Mouse (Mus musculus) adrenal gland, adult (tissue): ENCODE data around the gene Crispld2.
A peak's percentile ranks its signal among the peaks of the same experiment; 100 is the strongest.

Experiments
- DNase-seq, 2 experiments: peaks; one replicate each; pipeline ENCODE4 v3.0.0; 2022 to 2023; ENCODE audit warnings: low spot score in 1 of 2; ENCODE audit not compliant: inconsistent age in 2 of 2

Crispld2 gene

DNA sequence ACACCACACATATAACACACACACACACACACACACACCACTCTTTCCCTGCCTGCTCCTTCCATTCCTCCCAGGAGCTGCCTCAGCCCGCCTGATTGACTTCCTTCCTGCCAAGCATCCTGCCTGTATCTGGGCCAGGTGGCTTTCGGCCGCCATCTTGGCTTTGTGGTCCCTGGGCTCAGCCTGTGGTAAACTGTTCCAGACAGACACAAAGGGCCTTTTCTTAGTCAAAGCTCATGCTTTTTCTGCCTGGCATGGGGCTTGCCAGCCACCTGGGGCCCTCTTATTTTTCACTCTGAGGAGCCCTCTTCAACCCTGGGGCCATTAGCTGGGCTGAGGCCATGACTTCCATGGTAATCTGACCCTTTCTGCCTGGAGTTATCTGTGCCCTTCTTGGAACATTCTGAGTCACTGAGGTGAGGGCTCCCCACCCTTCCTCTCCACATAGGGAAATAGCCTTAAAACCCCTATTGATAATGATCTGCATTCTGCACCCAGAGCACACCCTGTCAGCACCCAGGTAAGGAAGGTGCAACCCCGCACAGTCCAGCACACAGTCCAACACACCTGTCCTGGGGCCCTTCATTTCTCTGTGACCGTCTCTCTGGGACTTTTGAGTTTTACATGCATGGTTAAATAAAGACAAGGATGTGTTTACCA lies 40.4 kb downstream of the Crispld2 start:
- no peak for DNase-seq

DNA sequence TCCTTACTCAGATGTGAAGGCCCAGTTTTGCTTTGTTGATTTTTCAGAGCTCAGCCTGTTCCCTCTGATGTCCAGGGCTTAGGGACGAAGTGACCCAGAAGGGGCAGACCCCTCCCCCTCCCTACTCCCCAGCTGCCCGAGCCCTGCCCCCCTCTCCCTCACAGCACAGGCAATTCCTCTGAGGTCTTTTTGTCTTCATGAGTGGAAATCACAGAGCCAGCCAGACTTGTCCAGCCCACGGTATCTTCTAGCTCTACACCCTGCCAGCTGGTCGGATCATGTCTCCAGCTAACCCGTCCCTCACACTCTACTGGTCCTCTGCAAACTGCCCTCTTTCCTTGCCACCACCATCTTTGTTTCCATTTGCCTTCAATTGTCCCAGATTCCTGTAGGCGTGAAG lies 42.2 kb downstream of the Crispld2 start:
- peak in 1 of 2 experiments; percentile 68 for DNase-seq

DNA sequence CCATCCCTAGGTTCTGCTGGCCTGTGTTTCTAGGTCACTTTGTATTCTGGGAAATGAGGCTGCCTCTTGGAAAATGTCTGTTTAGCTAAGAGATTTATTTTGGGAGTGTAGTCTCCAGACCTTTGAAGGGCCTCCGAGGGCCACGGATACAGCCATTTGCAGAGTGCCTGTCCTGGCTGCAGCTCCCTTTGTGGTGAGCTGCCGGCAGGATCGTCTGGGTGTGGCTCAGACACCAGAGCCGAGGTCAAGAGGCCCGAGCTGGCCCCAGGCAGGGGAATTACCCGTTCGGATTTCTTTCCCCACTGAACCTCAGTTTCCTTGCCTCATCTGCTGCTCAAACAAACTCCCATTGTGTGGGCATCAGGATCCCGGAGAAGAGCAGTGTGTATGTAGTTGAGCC lies 43.9 kb downstream of the Crispld2 start:
- peak; percentile 42 to 85 for DNase-seq

DNA sequence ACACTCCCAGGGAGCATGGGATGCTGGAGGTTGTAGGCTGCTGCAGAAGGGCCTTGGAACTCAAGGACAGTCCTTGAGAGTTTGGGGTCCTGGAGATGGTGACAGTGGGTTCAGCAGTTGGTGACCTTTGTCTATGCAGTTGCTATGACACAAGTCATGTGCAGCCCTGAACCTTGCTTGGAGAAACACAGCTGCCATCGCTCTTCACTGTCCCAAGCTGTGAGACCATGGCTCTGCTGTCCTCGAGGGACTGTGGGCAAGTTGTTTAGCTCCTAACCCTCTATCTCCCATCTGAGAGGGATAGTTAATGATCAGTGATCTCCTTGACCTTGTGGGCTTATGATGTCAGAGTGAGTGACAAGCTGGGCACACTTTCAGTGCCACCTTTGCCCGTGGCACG lies 44.3 kb downstream of the Crispld2 start:
- no peak for DNase-seq

DNA sequence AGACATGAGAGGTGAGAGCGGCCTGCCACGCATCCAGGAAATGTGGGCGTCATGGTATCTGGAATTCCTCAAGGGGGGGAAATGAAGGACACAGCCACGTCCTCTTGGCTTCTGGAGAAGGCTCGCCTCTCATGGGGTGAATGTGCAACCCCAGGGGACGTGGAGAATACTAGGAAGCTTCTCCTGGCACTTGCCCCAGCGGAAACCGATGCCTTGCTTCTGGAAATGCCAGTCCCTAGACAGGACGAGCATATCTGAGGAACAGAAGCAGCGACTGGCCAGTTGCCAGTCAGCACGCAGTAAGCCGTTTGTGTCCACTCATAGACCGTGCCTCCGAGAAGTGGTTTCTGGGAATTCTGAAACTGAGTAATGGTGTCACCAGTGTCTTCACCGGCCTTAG lies 45.0 kb downstream of the Crispld2 start:
- DNase-seq: peak; percentile 40 to 67

DNA sequence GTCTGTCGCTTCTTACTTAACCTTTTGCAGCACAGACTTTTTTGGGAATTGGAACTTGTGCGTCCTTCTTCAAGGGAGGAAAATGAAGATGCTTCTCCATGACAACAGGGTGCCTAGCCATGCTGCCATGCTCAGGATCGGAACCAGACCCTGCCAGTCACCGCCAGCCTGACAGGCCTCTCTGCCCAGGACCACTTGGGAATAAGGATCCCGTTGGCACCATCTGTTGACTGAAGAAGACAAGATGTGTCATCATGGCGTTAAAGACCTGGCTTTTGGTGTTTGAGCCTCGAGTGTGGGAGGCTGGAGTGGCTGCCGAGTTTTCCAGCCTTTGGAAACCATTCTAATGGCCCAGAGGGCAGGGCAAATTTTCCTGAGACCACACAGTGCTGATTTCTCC lies 45.4 kb downstream of the Crispld2 start:
- no peak for DNase-seq

DNA sequence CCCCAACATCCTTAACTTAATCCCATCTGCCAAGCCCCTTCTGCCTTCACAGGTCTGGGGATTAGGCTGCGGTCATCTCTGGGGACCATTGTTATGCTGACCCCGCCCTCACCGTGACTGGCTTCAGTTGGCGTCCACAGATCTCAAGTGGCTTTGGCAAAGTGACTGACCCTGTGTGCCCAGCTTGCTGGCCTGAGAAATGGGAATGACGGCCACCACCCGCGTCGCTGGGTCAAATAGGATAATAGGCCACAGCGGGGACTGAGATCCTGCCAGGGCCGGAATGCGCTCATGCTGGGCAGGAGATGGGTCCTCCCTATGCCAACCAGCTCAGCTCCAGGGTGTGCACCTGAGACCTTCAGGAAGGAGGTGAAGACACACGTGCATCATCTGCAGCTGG lies 46.5 kb downstream of the Crispld2 start:
- no peak for DNase-seq

DNA sequence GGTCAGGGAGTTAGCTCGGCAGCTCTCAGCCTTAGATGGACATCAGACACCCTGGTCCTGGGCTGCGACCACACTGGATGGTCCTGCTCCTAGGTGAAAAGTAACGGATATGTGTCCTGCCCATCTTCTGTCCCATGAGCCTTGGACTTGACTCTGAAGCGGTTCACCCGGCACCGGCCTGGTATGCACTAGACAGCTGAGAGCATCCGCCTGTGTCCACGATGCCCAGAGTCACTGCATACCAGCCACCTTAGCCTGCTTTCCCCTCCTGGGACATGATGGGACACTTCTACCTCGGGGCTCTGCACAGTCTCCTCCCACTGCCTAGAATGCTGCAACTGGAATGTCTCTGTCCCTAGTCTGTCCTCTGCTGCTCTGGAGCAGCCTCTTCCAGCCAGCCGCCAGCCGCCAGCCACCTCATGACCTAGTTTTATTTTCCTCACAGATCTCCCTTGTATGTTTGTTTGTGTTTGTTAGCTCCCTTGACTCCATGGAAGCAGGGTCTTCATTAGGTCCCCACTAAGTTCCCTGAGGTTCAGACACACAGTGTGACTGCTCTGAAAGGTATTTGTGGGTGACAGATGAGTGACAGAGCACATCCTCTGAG lies 47.2 kb downstream of the Crispld2 start:
- DNase-seq: no peak

DNA sequence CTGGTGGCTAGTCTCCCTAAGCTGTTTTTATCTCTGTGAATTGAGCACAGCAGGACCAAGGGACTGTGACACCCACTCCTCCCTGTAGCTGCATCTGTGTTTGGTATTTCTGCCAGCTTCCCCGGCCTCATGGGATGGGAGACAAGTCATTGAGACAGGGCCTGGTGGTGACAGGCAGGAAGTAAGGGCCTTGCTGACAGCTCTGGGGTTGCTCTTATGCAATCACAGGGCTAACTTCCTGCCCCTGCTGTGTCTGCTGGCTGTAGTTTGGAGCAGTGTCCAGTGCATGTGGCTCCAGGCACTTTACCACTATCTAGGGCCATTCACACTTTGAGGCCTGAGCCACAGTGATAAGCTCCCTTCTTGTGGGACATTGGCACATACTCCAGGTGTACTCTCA lies 48.6 kb downstream of the Crispld2 start:
- DNase-seq: peak in 1 of 2 experiments; percentile 75

DNA sequence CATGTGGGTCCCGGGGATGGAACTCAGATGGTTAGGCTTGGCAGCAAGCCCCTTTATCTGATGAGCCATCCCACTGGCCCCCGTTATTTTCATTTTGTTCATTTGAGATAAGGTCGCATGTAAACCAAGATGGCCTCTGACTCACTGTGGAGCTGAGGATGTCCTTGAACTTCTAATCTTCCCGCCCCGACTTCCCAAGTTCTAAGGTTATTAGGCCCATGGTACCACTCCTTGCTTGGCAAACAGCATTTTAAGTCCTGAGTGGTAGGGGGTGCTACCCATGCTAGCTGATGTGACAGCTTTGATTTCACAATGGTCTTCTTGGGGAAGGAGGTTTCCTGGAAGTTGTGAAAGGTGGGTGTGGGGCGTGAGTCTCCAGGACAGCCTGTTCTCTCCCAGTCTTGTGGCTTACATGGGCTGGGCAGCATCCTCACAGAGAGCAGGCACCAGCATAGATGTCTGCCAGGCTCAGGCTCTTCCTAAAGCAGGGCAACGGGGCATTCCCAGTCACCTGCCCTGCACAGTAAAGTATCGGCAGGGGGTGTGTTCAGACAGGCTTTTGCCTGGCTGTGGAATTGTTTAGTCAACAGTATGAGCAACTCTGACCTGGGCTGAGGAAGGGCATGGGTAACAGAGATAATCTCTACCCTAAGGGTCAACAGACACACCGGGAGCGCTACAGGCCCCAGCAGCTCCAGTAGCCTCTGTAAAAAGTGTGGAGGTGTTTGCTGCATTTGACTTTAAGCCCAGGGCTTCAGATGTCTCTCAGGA lies 50.5 kb downstream of the Crispld2 start:
- peak; percentile 63 to 82 for DNase-seq

DNA sequence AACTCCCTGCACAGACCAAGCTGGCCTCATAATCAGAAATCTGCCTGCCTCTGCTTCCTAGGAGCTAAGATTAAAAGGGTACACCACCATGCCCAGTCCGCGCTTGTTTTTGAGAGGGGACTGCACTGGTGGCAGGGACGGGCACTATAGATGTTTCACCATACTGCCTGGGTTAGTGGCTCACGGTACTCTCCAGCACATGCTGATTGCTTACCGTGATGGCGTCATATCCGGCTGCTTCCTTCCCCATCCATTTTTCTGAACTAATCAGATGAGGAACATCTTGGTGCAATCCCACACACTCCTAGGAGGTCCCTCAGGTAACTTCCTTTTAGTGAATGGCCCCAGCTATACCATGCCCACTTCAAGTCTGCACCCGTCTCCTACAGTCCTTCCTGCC lies 52.7 kb downstream of the Crispld2 start:
- DNase-seq: no peak

DNA sequence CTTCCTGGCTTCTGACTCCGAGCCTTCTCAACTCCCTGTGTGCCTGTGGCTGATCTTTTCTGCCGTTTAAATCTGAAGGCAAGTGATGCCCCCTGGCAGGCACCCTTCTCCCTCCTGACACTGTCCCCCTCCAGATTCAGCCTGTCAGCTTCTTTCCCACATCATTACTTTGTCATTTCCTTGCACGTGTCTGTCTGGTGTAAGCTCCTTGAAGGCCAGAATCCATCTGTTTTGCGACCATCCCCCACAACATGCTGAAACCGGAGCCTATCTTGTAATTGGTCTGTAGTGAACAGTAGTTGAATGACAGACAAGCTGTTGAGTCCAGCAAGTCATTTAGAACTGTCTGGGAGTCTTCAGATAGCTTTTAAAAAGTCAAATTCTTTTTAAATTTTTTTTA lies 53.2 kb downstream of the Crispld2 start:
- no peak for DNase-seq

DNA sequence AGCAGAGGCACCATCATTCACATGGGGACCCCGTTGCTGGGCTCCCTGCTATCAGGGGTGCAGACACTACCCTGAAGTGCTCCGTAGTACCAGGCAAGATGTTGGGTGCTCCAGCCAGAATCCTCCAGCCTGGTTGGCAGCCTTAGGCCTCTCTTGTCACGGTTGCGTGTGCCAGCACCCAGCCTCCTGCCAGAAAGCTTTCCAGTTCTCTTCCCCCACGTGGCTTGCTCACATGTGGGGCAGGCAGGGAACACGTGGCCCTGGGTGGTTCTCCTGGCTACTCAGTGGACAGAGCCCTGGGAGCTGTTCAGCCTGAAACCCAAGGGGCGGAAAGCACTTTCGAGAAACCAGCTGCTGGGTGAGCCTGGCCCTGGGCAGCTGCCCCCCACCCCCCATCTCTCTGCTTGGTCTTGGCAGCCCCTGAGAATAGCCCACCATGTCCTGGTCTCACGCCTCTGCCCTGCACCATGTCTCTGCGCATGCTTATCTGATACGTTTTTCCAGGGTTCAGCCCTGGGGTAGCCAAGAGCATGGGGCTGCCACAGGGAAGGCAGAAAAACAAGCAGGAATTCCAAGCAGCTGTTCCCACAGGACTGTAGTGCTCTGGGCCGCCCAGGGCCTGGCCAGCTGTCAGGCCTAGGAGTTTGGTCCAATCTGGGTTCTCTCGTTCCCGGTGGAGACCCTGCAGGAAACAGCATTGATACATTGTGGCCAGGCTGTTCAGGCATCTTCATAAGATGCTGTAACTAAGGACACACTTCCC lies 54.2 kb downstream of the Crispld2 start:
- DNase-seq: peak; percentile 84 to 92

DNA sequence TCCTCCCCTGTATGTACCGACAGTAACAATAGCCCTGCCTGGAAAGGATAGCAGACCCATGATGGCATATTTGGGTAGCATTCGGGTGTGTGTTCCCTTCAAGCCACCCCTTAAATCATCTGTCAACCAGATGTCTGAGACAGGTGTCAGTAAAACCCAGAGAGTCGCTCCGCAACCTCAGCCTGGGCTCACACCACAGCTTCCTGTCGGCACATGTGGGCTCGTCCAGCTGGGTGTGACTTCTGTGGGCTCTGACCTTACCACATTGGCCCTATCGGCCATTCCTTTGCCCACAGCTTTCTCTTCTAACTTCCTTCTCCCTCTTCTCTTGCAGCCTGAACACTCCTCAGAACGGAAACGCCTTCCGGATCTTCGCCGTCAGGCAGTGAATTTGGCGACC lies 57.7 kb downstream of the Crispld2 start:
- no peak for DNase-seq

DNA sequence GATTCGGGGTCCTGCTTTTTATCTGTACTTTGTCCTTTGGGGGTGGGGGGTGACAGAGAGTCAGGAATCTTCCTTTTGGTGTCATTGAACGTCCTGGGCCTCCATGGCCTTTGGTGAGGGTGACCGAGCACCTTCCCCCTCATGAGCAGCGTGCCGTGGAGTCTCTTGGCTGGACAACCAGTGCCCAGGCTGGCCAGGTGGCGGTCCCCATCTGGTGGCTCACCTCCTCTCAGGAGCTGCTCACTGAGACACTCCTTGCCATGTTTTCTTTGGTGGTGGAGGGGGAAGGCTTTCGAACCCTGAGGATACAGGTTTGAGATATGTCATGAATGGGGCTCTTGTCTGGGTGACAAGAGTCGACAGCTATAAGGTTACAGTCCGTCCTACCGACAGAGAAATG lies 58.1 kb downstream of the Crispld2 start:
- no peak for DNase-seq

DNA sequence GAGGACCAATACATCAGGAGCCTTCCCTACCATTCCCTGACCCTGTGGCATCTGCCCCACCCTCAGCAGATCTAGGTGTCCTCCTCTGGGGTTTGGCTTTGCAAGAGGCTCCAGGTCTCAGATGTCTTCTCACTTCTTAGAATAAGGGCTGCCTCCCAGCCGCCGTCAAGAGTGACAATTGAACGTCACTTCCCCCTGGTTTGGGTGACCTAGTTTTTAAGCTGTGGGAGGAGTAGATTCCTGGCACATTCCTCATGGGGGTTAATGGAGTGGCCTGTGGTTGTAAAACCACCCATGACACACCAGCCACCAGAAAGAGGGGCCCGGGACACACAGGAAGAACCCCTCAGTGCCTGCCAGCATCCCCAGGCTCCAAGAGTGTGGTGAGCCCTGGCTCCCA lies 58.8 kb downstream of the Crispld2 start:
- DNase-seq: peak; percentile 49 to 86

DNA sequence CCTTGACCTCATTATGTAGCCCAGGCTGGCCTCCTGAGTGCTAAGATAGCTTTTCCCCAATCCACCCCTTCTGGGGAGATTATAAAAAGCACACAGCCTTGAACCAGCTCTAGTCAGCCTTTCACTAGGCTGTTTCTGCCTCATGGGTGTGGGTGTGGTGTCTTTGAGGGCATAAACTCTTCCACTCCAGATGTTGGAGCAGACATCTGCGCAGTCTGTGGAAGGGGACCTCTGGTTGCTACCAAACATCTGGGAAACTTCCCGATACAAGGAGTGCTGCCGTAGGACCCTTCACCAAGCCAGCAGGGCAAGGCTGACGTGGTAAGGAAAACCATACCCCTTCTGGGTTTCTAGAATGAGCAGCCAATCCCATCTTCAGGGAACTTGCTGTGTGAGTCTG lies 59.7 kb downstream of the Crispld2 start:
- DNase-seq: no peak

DNA sequence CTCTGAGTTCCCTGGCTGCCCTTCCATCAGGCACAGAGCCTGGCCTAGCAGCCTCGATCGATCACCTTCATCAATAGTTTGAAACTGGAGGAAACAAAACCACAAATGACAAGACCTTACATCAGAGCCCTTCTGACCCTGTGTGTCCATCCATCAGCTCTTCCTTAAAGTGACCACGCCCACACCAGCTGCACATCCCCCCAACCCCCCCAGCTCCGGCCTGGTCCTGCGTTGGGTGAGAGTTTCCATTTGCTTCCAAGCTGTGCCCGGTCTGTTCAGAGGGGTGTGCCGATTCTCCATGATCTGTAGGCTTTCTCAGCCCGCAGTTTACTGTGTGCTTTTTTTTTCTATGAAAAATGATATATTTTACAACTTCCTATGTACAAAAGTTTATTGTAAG lies 60.1 kb downstream of the Crispld2 start:
- DNase-seq: no peak

DNA sequence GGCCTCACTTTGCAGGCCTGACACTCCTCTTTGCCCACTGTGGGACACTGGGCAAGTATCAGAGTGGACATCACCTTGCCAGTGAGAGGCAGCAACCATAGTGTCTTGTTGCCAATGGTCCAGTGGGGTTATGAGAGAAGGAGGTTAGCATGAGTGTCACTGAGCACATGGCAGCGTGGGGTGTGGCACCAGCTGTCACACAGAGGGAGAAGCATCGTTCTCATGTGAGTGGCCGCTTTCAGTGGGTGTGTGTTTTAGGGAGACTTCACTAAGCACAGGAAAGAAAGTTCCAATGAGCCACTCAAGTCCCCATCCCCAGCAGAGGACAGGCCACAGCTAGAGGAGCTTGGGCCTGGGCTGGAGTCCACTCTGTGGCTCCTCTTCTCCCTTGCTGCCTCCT lies 62.6 kb downstream of the Crispld2 start:
- no peak for DNase-seq

DNA sequence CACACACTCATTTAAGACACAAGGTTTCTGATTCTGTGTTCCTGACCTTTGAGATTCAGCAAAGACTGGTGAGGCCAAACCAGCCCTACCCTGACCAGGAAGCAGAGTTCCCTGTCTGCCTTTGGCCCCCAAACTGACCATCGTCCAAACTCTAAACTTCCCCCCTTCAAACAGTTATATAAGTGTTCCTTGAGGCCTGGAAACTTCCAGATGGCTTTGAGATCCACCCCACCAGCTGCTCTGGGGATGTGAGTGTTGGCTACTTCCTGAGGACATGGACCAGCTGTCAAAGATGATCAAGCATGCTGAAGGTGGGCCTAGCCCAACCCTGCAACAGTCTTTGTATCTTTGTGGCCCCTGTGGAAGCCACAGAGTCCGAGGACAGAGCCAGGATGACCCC lies 64.8 kb downstream of the Crispld2 start:
- DNase-seq: no peak

DNA sequence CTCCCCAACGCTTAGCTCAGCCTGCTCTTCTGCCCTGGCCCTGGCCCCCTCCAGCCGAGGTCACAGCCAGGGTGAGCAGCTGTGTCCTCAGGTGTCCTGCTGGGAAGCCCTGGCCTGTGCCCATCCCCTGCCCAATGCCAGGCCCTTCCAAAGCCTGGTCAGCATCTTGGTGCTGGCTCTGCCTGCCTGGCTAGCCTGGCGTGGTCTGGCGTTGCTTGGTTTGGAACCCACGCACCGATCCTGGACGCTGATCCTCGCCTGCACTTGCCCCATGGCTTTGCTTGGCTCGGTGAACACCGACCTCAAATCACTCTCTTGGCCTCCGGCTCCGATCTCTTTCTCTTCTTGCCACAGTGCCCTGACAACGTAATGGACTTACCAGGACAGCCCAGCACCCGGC lies 70.5 kb downstream of the Crispld2 start:
- DNase-seq: peak in 1 of 2 experiments; percentile 59

DNA sequence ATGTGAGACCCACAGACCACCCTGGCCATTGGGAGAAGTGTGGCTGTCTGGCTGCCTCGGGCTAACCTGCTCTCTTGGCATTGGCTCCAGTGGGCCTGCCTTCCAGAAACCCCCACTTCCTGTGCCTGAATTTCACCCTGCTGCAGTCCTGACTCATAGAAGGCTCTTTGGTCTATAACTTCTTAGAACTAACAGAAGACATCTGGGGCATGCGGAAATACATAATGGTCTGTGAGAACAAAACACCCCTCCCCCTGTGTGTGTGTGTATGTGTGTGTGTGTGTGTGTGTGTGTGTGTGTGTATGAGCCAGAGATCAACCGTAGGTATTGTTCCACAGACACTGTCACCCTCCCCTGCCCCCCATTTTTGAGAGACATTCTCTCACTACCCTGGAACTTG lies 71.1 kb downstream of the Crispld2 start:
- DNase-seq: no peak
